Mouse (Mus musculus) CH12.LX (cell line): ENCODE measurements around the gene Iqschfp. TPM values are rescaled to one million over a fixed set of nuclear protein-coding genes. Genes with fewer than 3 reads are reported as not detected.

Experiments
- DNase-seq: peaks from one replicate; pipeline ENCODE4 v3.0.0-alpha.2; 2013; ENCODE audit errors: extremely low read depth
- H3K27ac ChIP-seq: 2 replicates; pipeline ENCODE4 v1.5.1; 2012; ENCODE audit warnings: low read depth, mild to moderate bottlenecking, control low read depth, moderate library complexity; ENCODE audit not compliant: insufficient read depth
- H3K27me3 ChIP-seq: replicated peaks from 2 replicates; pipeline ENCODE3; 2012; ENCODE audit warnings: inconsistent platforms
- H3K36me3 ChIP-seq, 2 experiments: replicated peaks in 1 of 2; 2 replicates each; pipeline versions ENCODE3 to v1.6.1; 2012; ENCODE audit warnings: inconsistent platforms in 1 of 2, low read length in 1 of 2, mild to moderate bottlenecking in 1 of 2, mixed read lengths in 1 of 2, moderate library complexity in 1 of 2; ENCODE audit not compliant: control insufficient read depth in 1 of 2, insufficient read depth in 1 of 2
- H3K4me1 ChIP-seq, 2 experiments: 2 replicates each; pipeline ENCODE4 v1.6.1; 2012; ENCODE audit warnings: inconsistent platforms in 1 of 2, moderate library complexity in 1 of 2; ENCODE audit not compliant: insufficient read depth in 2 of 2, control insufficient read depth in 1 of 2
- H3K4me2 ChIP-seq: 2 replicates; pipeline ENCODE4 v1.6.1; 2012; ENCODE audit warnings: low read depth, mild to moderate bottlenecking, control low read depth; ENCODE audit not compliant: poor library complexity, insufficient read depth, severe bottlenecking
- H3K4me3 ChIP-seq, 3 experiments: fragments of 150-350 bp in 1 of 3; sonication (generic) in 1 of 3; replicated peaks in 1 of 3; 2 replicates each; pipeline versions ENCODE3 to v1.5.1; 2011 to 2012; ENCODE audit warnings: low read depth in 2 of 3, low read length in 2 of 3, mild to moderate bottlenecking in 2 of 3, moderate library complexity in 2 of 3, control low read depth in 1 of 3, improper control_type of control experiment in 1 of 3, inconsistent platforms in 1 of 3, mixed read lengths in 1 of 3; ENCODE audit not compliant: poor library complexity in 1 of 3
- H3K79me2 ChIP-seq: replicated peaks from 2 replicates; pipeline ENCODE4 v1.6.1; 2012; ENCODE audit warnings: mild to moderate bottlenecking, moderate library complexity; ENCODE audit not compliant: control insufficient read depth, poor library complexity, insufficient read depth, severe bottlenecking; ENCODE audit errors: extremely low read depth
- H3K9ac ChIP-seq: 2 replicates; pipeline ENCODE4 v1.6.1; 2012; ENCODE audit warnings: low read depth, mild to moderate bottlenecking, control low read depth, moderate library complexity; ENCODE audit not compliant: insufficient read depth
- H3K9me3 ChIP-seq: replicated peaks from 2 replicates; pipeline ENCODE3; 2012; ENCODE audit warnings: low read length, inconsistent platforms, mixed read lengths
- CHD1 ChIP-seq: IDR thresholded peaks from 2 replicates; pipeline ENCODE4 v1.6.1; 2012; ENCODE audit warnings: low read depth, low read length, improper control_type of control experiment, inconsistent platforms
- CHD2 ChIP-seq: IDR thresholded peaks from 2 replicates; pipeline ENCODE4 v1.6.1; 2011; ENCODE audit warnings: low read length, improper control_type of control experiment
- CTCF ChIP-seq, 2 experiments: IDR thresholded peaks in 1 of 2; conservative IDR thresholded peaks in 1 of 2; 2 replicates each; pipeline ENCODE4 v1.5.1; 2011 to 2012; ENCODE audit warnings: low read depth in 2 of 2, low read length in 2 of 2, improper control_type of control experiment in 1 of 2, inconsistent platforms in 1 of 2, mild to moderate bottlenecking in 1 of 2, moderate library complexity in 1 of 2
- E2F4 ChIP-seq: IDR thresholded peaks from 2 replicates; pipeline ENCODE4 v1.6.1; 2011; ENCODE audit warnings: low read depth, low read length, improper control_type of control experiment; ENCODE audit not compliant: insufficient replicate concordance
- ELF1 ChIP-seq: IDR thresholded peaks from 2 replicates; pipeline ENCODE4 v1.6.1; 2014; ENCODE audit warnings: low read depth, mild to moderate bottlenecking, inconsistent platforms, low read length, improper control_type of control experiment
- EP300 ChIP-seq: IDR thresholded peaks from 2 replicates; pipeline ENCODE4 v1.6.1; 2011; ENCODE audit warnings: low read length, improper control_type of control experiment
- ETS1 ChIP-seq: conservative IDR thresholded peaks from 2 replicates; pipeline ENCODE4 v1.6.1; 2012; ENCODE audit warnings: low read depth, mild to moderate bottlenecking, inconsistent platforms, low read length, improper control_type of control experiment, moderate library complexity
- GABPA ChIP-seq: IDR thresholded peaks from 2 replicates; pipeline ENCODE4 v1.6.1; 2012; ENCODE audit warnings: low read depth, low read length, improper control_type of control experiment, inconsistent platforms; ENCODE audit not compliant: insufficient replicate concordance
- HCFC1 ChIP-seq: IDR thresholded peaks from 2 replicates; pipeline ENCODE4 v1.6.1; 2012; ENCODE audit warnings: low read depth, mild to moderate bottlenecking, inconsistent platforms, low read length, improper control_type of control experiment
- JUND ChIP-seq: conservative IDR thresholded peaks from 2 replicates; pipeline ENCODE4 v1.6.1; 2011; ENCODE audit warnings: low read depth, low read length, improper control_type of control experiment
- KAT2A ChIP-seq: IDR thresholded peaks from 2 replicates; pipeline ENCODE4 v1.6.1; 2012; ENCODE audit warnings: low read length, improper control_type of control experiment, inconsistent platforms; ENCODE audit not compliant: insufficient replicate concordance
- MAZ ChIP-seq: IDR thresholded peaks from 2 replicates; pipeline ENCODE4 v1.6.1; 2012; ENCODE audit warnings: low read depth, mild to moderate bottlenecking, inconsistent platforms, low read length, improper control_type of control experiment, moderate library complexity
- MEF2A ChIP-seq: IDR thresholded peaks from 2 replicates; pipeline ENCODE4 v1.6.1; 2014; ENCODE audit warnings: low read depth, mild to moderate bottlenecking, inconsistent platforms, low read length, improper control_type of control experiment, borderline replicate concordance
- MXI1 ChIP-seq: IDR thresholded peaks from 2 replicates; pipeline ENCODE4 v1.6.1; 2011; ENCODE audit warnings: mild to moderate bottlenecking, low read depth, low read length, improper control_type of control experiment
- MYC ChIP-seq: IDR thresholded peaks from 2 replicates; pipeline ENCODE4 v1.6.1; 2011; ENCODE audit warnings: low read depth, mild to moderate bottlenecking, improper control_type of control experiment, low read length
- NRF1 ChIP-seq: IDR thresholded peaks from 2 replicates; pipeline ENCODE4 v1.6.1; 2014; ENCODE audit warnings: low read depth, mild to moderate bottlenecking, inconsistent platforms, low read length, improper control_type of control experiment, moderate library complexity
- PAX5 ChIP-seq: IDR thresholded peaks from 2 replicates; pipeline ENCODE4 v1.6.1; 2012; ENCODE audit warnings: low read length, inconsistent platforms, mixed read lengths
- POLR2A ChIP-seq: IDR thresholded peaks from 2 replicates; pipeline ENCODE4 v1.6.1; 2011; ENCODE audit warnings: low read depth, mild to moderate bottlenecking, improper control_type of control experiment, low read length
- POLR2AphosphoS2 ChIP-seq: IDR thresholded peaks from 2 replicates; pipeline ENCODE4 v1.6.1; 2011; ENCODE audit warnings: low read depth, low read length, improper control_type of control experiment
- RAD21 ChIP-seq: IDR thresholded peaks from 2 replicates; pipeline ENCODE4 v1.6.1; 2011; ENCODE audit warnings: low read depth, mild to moderate bottlenecking, low read length, improper control_type of control experiment, moderate library complexity
- RCOR1 ChIP-seq: conservative IDR thresholded peaks from 2 replicates; pipeline ENCODE4 v1.6.1; 2012; ENCODE audit warnings: low read depth, mild to moderate bottlenecking, inconsistent platforms, low read length, improper control_type of control experiment
- SIN3A ChIP-seq: IDR thresholded peaks from 2 replicates; pipeline ENCODE4 v1.6.1; 2012; ENCODE audit warnings: low read length, improper control_type of control experiment, inconsistent platforms
- SMC3 ChIP-seq: IDR thresholded peaks from 2 replicates; pipeline ENCODE4 v1.6.1; 2011; ENCODE audit warnings: low read depth, low read length, improper control_type of control experiment
- TBP ChIP-seq: conservative IDR thresholded peaks from 2 replicates; pipeline ENCODE4 v1.6.1; 2011; ENCODE audit warnings: low read depth, low read length, improper control_type of control experiment
- USF1 ChIP-seq: IDR thresholded peaks from 2 replicates; pipeline ENCODE4 v1.6.1; 2014; ENCODE audit warnings: low read depth, mild to moderate bottlenecking, inconsistent platforms, low read length, improper control_type of control experiment
- ZC3H11A ChIP-seq: IDR thresholded peaks from 2 replicates; pipeline ENCODE4 v1.6.1; 2012; ENCODE audit warnings: low read depth, mild to moderate bottlenecking, inconsistent platforms, low read length, improper control_type of control experiment
- ZNF384 ChIP-seq: IDR thresholded peaks from 2 replicates; pipeline ENCODE4 v1.6.1; 2012; ENCODE audit warnings: low read depth, low read length, improper control_type of control experiment, inconsistent platforms
- dilution Hi-C: fragments of 300-500 bp; cut with MboI; formaldehyde crosslinking; loops from 2 replicates; pipeline ENCODE4 v1.14.3; 2020; ENCODE audit warnings: low sequenced_read_pairs; ENCODE audit not compliant: extremely low pct_unique_long_range_greater_than_20kb, extremely low pct_ligation_motif_present
- in situ Hi-C: fragments of 300-500 bp; cut with MboI; formaldehyde crosslinking; loops from 3 replicates; pipeline ENCODE4 v1.14.3; 2019; ENCODE audit warnings: low sequenced_read_pairs, low pct_ligation_motif_present, low pct_unique_long_range_greater_than_20kb, mixed read lengths
- polyA plus RNA-seq: library from polyadenylated mRNA; unstranded; fragments of >175 nt; gene quantifications from 2 replicates; pipeline ENCODE4 v1.2.1, GENCODE M21; 2012; ENCODE audit warnings: low read depth; ENCODE audit not compliant: insufficient read length
- total RNA-seq, 2 experiments: library from RNA; depleted of rRNA; stranded (reverse); fragments of 300-350 nt in 1 of 2; fragments of >200 nt in 1 of 2; gene quantifications; 2 replicates each; pipeline ENCODE4 v1.2.3; 2012 to 2014

Gene Iqschfp
- total and polyA plus RNA-seq, 3 experiments, result 0.13 to 0.25 TPM; not detected in 1

- Histone ChIP-seq H3K9me3 (no peaks in the 10 kb centered on the region), H3K79me2 (no peaks in the 10 kb centered on the region), H3K27ac (no peak overlapping the region), H3K36me3 (no peaks in the 10 kb centered on the region), H3K4me1 (peaks cover 0 to 13% of the 10 kb centered on the region in 2 experiments; a peak in 3 of 4 replicates), H3K9ac (no peak overlapping the region), H3K4me2 (no peak overlapping the region), H3K4me3 (no peak overlapping the region), H3K27me3 (no peaks in the 10 kb centered on the region)
- dilution Hi-C loops, result no loop called here
- in situ Hi-C loops, result loop anchor here (5.0 to 25.0 kb wide), 2 partner anchors 483 to 653 kb away; no protein-coding TSS in a partner anchor
- no peak for TF ChIP-seq PAX5
- TF ChIP-seq SMC3, result peak; percentile 49; the same call in 1 of the 2 replicates
- TF ChIP-seq E2F4, result no peak
- TF ChIP-seq ETS1, result no peak
- no peak for TF ChIP-seq MXI1
- TF ChIP-seq MEF2A, result no peak
- no peak for TF ChIP-seq HCFC1
- TF ChIP-seq MAZ, result no peak
- peak; percentile 71 to 90 for TF ChIP-seq CTCF (conservative IDR thresholded peaks at IDR 0.05 in 1 of 2, IDR thresholded peaks at IDR 0.05 in 1 of 2; ENCODE audit: low read depth in 2 of 2, low read length in 2 of 2)
- TF ChIP-seq ZNF384, result no peak
- no peak for TF ChIP-seq KAT2A
- no peak for TF ChIP-seq ZC3H11A
- peak; percentile 74 for TF ChIP-seq RAD21
- no peak for TF ChIP-seq SIN3A
- TF ChIP-seq POLR2A, result no peak
- no peak for TF ChIP-seq NRF1
- no peak for TF ChIP-seq JUND
- no peak for TF ChIP-seq CHD1
- no peak for TF ChIP-seq CHD2
- TF ChIP-seq ELF1, result no peak
- peak; percentile 61 for TF ChIP-seq MYC
- no peak for TF ChIP-seq USF1
- DNase-seq, result peak; percentile 45
Observed at GRCm38 (mm10) chr3:68059162-68059800, 167.2 kb downstream of the Iqschfp start.

GRCm38 (mm10) chr3:68064731-68065130 is 172.7 kb downstream of the Iqschfp start, which contains the start of gene Schip1:
Schip1 (plus strand) TSS chr3:68064802.
- no peaks in the 10 kb centered on the region for H3K36me3 ChIP-seq
- no peaks in the 10 kb centered on the region for H3K27me3 ChIP-seq
- no peak within 1 kb of the TSS for H3K4me2 ChIP-seq
- DNase-seq, result no peak
- no peak within 1 kb of the TSS for H3K27ac ChIP-seq
- TF ChIP-seq GABPA (no peak), POLR2AphosphoS2 (no peak), POLR2A (no peak), ZNF384 (no peak), TBP (no peak), MEF2A (no peak), EP300 (no peak), KAT2A (no peak), MYC (no peak), E2F4 (no peak), RCOR1 (no peak), NRF1 (no peak), PAX5 (no peak), SMC3 (no peak)
- H3K4me3 ChIP-seq, result no peak within 1 kb of the TSS
- H3K9me3 ChIP-seq, result no peaks in the 10 kb centered on the region
- dilution Hi-C loops, result no loop called here
- H3K9ac ChIP-seq, result no peak within 1 kb of the TSS
- in situ Hi-C loops, result loop anchor here (25.0 kb wide), 1 partner anchor 648 kb away; no protein-coding TSS in a partner anchor
- no peaks in the 10 kb centered on the region for H3K79me2 ChIP-seq
- no peaks in the 10 kb centered on the region for H3K4me1 ChIP-seq
